Mouse (Mus musculus): ENCODE results near the gene Mst1r. TPM values are rescaled to one million over a fixed set of nuclear protein-coding genes. Genes with fewer than 3 reads are reported as not detected.
A peak's percentile ranks its signal among the peaks of the same experiment; 100 is the strongest.

The Mst1r gene
- total and polyA plus RNA-seq, 3 experiments, result not detected

DNA sequence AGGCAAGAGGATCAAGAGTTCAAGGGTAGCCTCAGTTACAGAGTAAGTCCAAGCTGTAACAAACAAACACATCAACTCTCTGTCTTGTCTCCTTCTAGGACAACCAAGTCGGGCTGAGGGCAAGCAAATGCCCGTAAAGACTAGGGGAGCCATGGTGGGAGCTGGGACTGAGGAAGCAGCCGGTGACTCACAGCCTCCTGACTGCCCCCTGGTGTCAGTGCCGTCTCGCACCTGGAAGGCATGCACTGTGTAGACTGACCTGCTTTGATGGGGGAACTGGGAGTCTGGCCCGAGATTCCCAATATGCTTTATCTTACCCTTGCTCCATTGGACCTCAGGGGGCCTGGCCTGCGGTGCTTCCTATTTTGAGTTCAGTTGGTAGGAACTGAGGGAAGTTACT is 16.3 kb downstream of the Mst1r start:
- dilution Hi-C loops (cut with MboI; ENCODE audit: extremely low pct_ligation_motif_present, extremely low pct_unique_long_range_greater_than_20kb, low sequenced_read_pairs) (no loop called here), in situ Hi-C loops (cut with MboI; ENCODE audit: low pct_ligation_motif_present, low pct_unique_long_range_greater_than_20kb, low sequenced_read_pairs) (no loop called here)
- peaks cover 6 to 12% of the 10 kb centered on the region in 2 experiments for H3K4me1 ChIP-seq (ENCODE audit: control insufficient read depth in 1 of 2, insufficient read depth in 2 of 2)
- no peak overlapping the region for H3K27ac ChIP-seq (ENCODE audit: insufficient read depth, low read depth)
- H3K4me2 ChIP-seq (ENCODE audit: insufficient read depth, low read depth, poor library complexity, severe bottlenecking), result no peak overlapping the region
- H3K9ac ChIP-seq (ENCODE audit: insufficient read depth, low read depth), result no peak overlapping the region
- no peaks in the 10 kb centered on the region for H3K36me3 ChIP-seq (replicated peaks in 1 of 2; ENCODE audit: control insufficient read depth in 1 of 2, insufficient read depth in 1 of 2, low read length in 1 of 2)
- H3K79me2 ChIP-seq (replicated peaks; ENCODE audit: control insufficient read depth, extremely low read depth, insufficient read depth, poor library complexity, severe bottlenecking), result no peaks in the 10 kb centered on the region
- no peak overlapping the region for H3K4me3 ChIP-seq (replicated peaks in 1 of 3; ENCODE audit: low read depth in 2 of 3, low read length in 2 of 3, poor library complexity in 1 of 3)
- no peaks in the 10 kb centered on the region for H3K9me3 ChIP-seq (replicated peaks; ENCODE audit: low read length)
- TF ChIP-seq TCF12 (IDR thresholded peaks at IDR 0.05; ENCODE audit: low read depth, low read length), result 0 out of 2 replicates have a peak, but pooled peaks have one; percentile 25
- TF ChIP-seq MYC (IDR thresholded peaks at IDR 0.05; ENCODE audit: low read depth, low read length), result no peak
- no peak for TF ChIP-seq UBTF (IDR thresholded peaks at IDR 0.05; ENCODE audit: low read depth, low read length)
- 0 out of 2 replicates have a peak, but pooled peaks have one; percentile 36 for TF ChIP-seq ELF1 (IDR thresholded peaks at IDR 0.05; ENCODE audit: low read depth, low read length)
- no peak for TF ChIP-seq CHD2 (IDR thresholded peaks at IDR 0.05; ENCODE audit: low read length)
- TF ChIP-seq RAD21 (IDR thresholded peaks at IDR 0.05; ENCODE audit: low read depth, low read length), result peak; percentile 41
- TF ChIP-seq JUND (conservative IDR thresholded peaks at IDR 0.05; ENCODE audit: low read depth, low read length), result no peak
- TF ChIP-seq MAX (IDR thresholded peaks at IDR 0.05; ENCODE audit: low read length), result no peak; the same call in 1 of the 2 replicates
- peak; percentile 80 for TF ChIP-seq SMC3 (IDR thresholded peaks at IDR 0.05; ENCODE audit: low read depth, low read length)
- TF ChIP-seq MXI1 (IDR thresholded peaks at IDR 0.05; ENCODE audit: low read depth, low read length), result no peak
- TF ChIP-seq SIN3A (IDR thresholded peaks at IDR 0.05; ENCODE audit: low read length), result no peak
- no peak for TF ChIP-seq ZNF384 (IDR thresholded peaks at IDR 0.05; ENCODE audit: low read depth, low read length)
- no peak for TF ChIP-seq USF1 (IDR thresholded peaks at IDR 0.05; ENCODE audit: low read depth, low read length)
- TF ChIP-seq CHD1 (IDR thresholded peaks at IDR 0.05; ENCODE audit: low read depth, low read length), result no peak
- TF ChIP-seq TBP (conservative IDR thresholded peaks at IDR 0.05; ENCODE audit: low read depth, low read length), result no peak
- peak in 1 of 2 experiments; percentile 76; a peak in 2 of 4 replicates for TF ChIP-seq CTCF (conservative IDR thresholded peaks at IDR 0.05 in 1 of 2, IDR thresholded peaks at IDR 0.05 in 1 of 2; ENCODE audit: low read depth in 2 of 2, low read length in 2 of 2)
- H3K27me3 ChIP-seq (replicated peaks), result peaks cover 71% of the 10 kb centered on the region
- DNase-seq (ENCODE audit: extremely low read depth), result peak; percentile 42

DNA sequence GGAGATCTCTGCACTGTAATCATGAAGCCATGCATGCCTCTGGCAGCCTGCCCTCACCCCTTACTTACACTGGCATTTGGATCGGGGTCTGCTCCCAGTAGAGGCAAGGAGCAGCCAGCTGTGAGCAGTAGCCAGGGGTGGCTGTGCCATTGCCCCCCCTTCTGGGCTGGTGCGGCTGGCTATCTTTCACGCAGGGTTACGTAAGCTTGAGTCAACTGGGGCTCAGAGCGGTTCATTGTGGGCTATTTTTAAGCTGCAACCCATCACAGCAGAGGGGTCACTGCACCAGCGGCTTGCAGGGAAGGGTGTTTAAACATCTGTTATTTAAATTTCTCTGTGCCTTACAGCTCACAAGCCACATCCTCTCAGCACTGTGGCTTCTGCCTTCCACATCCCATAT is 17.3 kb downstream of the Mst1r start:
- Histone ChIP-seq H3K9ac (ENCODE audit: insufficient read depth, low read depth) (no peak overlapping the region), H3K36me3 (replicated peaks in 1 of 2; ENCODE audit: control insufficient read depth in 1 of 2, insufficient read depth in 1 of 2, low read length in 1 of 2) (no peaks in the 10 kb centered on the region), H3K27ac (ENCODE audit: insufficient read depth, low read depth) (no peak overlapping the region), H3K4me2 (ENCODE audit: insufficient read depth, low read depth, poor library complexity, severe bottlenecking) (no peak overlapping the region), H3K79me2 (replicated peaks; ENCODE audit: control insufficient read depth, extremely low read depth, insufficient read depth, poor library complexity, severe bottlenecking) (no peaks in the 10 kb centered on the region), H3K4me3 (replicated peaks in 1 of 3; ENCODE audit: low read depth in 2 of 3, low read length in 2 of 3, poor library complexity in 1 of 3) (no peak overlapping the region), H3K9me3 (replicated peaks; ENCODE audit: low read length) (no peaks in the 10 kb centered on the region), H3K27me3 (replicated peaks) (peaks cover 71% of the 10 kb centered on the region), H3K4me1 (ENCODE audit: control insufficient read depth in 1 of 2, insufficient read depth in 2 of 2) (peaks cover 6 to 12% of the 10 kb centered on the region in 2 experiments)
- peak; percentile 19 for DNase-seq (ENCODE audit: extremely low read depth)
- dilution Hi-C loops (cut with MboI; ENCODE audit: extremely low pct_ligation_motif_present, extremely low pct_unique_long_range_greater_than_20kb, low sequenced_read_pairs) (no loop called here), in situ Hi-C loops (cut with MboI; ENCODE audit: low pct_ligation_motif_present, low pct_unique_long_range_greater_than_20kb, low sequenced_read_pairs) (no loop called here)
- TF ChIP-seq PAX5 (IDR thresholded peaks at IDR 0.05; ENCODE audit: low read length) (no peak), JUN (IDR thresholded peaks at IDR 0.05; ENCODE audit: insufficient read depth, low read depth, low read length) (no peak), ZKSCAN1 (IDR thresholded peaks at IDR 0.05; ENCODE audit: borderline replicate concordance, low read depth, low read length) (no peak), NRF1 (IDR thresholded peaks at IDR 0.05; ENCODE audit: low read depth, low read length) (no peak), MXI1 (IDR thresholded peaks at IDR 0.05; ENCODE audit: low read depth, low read length) (no peak), EP300 (IDR thresholded peaks at IDR 0.05; ENCODE audit: low read length) (no peak), RAD21 (IDR thresholded peaks at IDR 0.05; ENCODE audit: low read depth, low read length) (no peak), MAX (IDR thresholded peaks at IDR 0.05; ENCODE audit: low read length) (no peak), MYC (IDR thresholded peaks at IDR 0.05; ENCODE audit: low read depth, low read length) (no peak), UBTF (IDR thresholded peaks at IDR 0.05; ENCODE audit: low read depth, low read length) (no peak), MAZ (IDR thresholded peaks at IDR 0.05; ENCODE audit: low read depth, low read length) (no peak), NELFE (IDR thresholded peaks at IDR 0.05; ENCODE audit: low read depth, low read length) (no peak), IRF4 (IDR thresholded peaks at IDR 0.05; ENCODE audit: low read depth, low read length) (no peak), POLR2AphosphoS2 (IDR thresholded peaks at IDR 0.05; ENCODE audit: low read depth, low read length) (no peak), POLR2A (IDR thresholded peaks at IDR 0.05; ENCODE audit: low read depth, low read length) (no peak)
